Mouse (Mus musculus): ENCODE results near the gene Ddn. TPM values are rescaled to one million over a fixed set of nuclear protein-coding genes. Genes with fewer than 3 reads are reported as not detected.

Gene Ddn
- 0.32 and 0.66 TPM in 2 replicates for polyA plus RNA-seq (2012; ENCODE audit: low replicate concordance)

DNA sequence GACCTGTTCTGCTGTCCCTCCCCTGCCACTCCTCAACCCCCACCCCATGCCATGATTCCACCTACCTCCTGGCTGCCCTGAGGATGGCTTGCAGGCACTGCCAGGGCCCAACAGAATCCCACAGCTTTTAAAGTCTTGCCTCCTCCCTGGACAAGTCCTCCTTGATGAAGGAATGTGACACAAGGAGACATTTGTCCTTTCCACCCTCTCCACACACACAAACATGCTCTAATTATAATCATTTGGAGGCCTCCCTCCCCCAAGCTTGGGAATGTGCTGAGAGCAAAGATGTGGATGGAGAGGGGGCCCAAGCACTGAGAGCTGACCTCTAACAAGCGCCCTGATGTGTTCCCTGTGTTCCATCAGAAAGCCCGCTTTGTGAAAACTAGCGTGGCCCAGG lies at the start of gene Ddn:
Gene Ddn (minus strand): TSS at position 101 of the 400 bp plus-strand sequence.

DNA sequence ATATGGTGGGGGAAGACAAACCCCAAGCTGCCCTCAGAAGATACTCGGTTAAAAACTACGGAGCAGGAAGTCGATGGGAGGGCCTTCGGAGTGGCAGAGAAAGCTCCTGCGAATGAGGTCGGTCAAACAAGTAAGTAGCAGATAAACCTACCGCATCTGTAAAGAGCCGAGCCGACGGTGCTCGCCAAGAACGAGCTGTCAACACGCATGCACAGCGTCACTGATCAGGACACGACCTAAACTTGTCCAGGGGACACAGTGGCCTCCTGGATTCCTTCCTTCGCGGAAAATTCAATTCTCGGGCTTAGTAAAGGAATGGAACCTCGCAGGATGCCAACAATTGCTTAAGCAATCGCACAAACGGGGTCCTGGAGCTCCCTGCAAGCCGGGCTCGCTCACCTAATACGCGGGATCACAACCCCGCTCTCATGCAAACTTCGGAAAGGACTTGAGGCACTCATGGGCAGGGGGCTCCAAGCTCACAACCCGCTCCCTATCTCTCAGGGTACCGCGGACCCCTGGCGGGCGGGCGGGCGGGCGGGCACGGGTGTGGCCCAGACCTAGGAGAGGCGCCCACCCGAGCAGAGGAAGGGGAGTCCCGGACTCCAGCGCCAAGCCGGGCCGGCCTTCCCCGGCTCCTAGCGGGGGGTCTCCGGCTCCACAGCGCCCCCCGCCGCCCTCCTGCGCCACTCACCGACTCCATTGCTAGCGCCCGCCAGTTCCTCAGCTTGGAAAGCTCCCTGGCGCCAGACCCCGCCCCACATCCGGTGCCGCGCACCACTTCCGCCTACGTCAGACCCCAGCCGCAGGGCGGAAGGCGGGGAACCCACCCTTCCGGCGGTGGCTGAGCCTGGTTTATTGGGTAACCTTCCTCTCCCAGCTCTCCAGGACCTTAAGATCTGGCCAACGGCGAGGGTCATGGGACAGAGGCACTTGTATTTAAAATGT lies 21.7 kb upstream of the Ddn start, which contains the start of gene Prkag1:
Gene Prkag1 (minus strand): TSS at position 786 of the 948 bp plus-strand sequence.

GRCm38 (mm10) chr15:98789661-98790535 lies 19.4 kb downstream of the Ddn start, which contains the start of gene Wnt1:
Gene Wnt1 (plus strand): TSS chr15:98789857.

GRCm38 (mm10) chr15:98777762-98778161 lies 31.5 kb downstream of the Ddn start, which contains the start of gene Wnt10b:
Gene Wnt10b (minus strand): TSS chr15:98778150.

GRCm38 (mm10) chr15:98762670-98763529 lies 46.4 kb downstream of the Ddn start, which contains the start of gene Arf3:
Gene Arf3 (minus strand): TSS chr15:98763214.

Other genes starting within 250 kb of the Ddn start
- 3.5 and 6.5 TPM in 2 replicates for gene Ccnt1, start 238.6 kb downstream of the Ddn start, polyA plus RNA-seq (2012; ENCODE audit: low replicate concordance)
- not detected in 2 replicates for gene 4930415O20Rik, start 238.5 kb downstream of the Ddn start, polyA plus RNA-seq (2012; ENCODE audit: low replicate concordance)
- 28.3 and 35.6 TPM in 2 replicates for gene Adcy6, start 199.4 kb downstream of the Ddn start, polyA plus RNA-seq (2012; ENCODE audit: low replicate concordance)
- gene Cacnb3, start 178.7 kb downstream of the Ddn start, polyA plus RNA-seq (2012; ENCODE audit: low replicate concordance), result 2.2 and 5.7 TPM in 2 replicates
- gene Ddx23, start 146.6 kb downstream of the Ddn start, polyA plus RNA-seq (2012; ENCODE audit: low replicate concordance), result 83.8 and 103 TPM in 2 replicates
- 0.23 and 0.60 TPM in 2 replicates for gene Rnd1, start 132.0 kb downstream of the Ddn start, polyA plus RNA-seq (2012; ENCODE audit: low replicate concordance)
- not detected in 2 replicates for gene Ccdc65, start 101.3 kb downstream of the Ddn start, polyA plus RNA-seq (2012; ENCODE audit: low replicate concordance)
- gene Fkbp11, start 81.3 kb downstream of the Ddn start, polyA plus RNA-seq (2012; ENCODE audit: low replicate concordance), result 2.6 and 5.6 TPM in 2 replicates
- gene Arf3, start 46.3 kb downstream of the Ddn start, polyA plus RNA-seq (2012; ENCODE audit: low replicate concordance), result 11.6 and 18.3 TPM in 2 replicates
- gene Wnt10b, start 31.3 kb downstream of the Ddn start, polyA plus RNA-seq (2012; ENCODE audit: low replicate concordance), result 0.13 TPM in 1 of 2 replicates, not detected in the other
- 0.28 TPM in 1 of 2 replicates, not detected in the other for gene Wnt1, start 19.6 kb downstream of the Ddn start, polyA plus RNA-seq (2012; ENCODE audit: low replicate concordance)
- 245 and 251 TPM in 2 replicates for gene Prkag1, start 22.0 kb upstream of the Ddn start, polyA plus RNA-seq (2012; ENCODE audit: low replicate concordance)
- gene Kmt2d, start 61.7 kb upstream of the Ddn start, polyA plus RNA-seq (2012; ENCODE audit: low replicate concordance), result 81.7 and 92.9 TPM in 2 replicates
- gene Rhebl1, start 85.0 kb upstream of the Ddn start, polyA plus RNA-seq (2012; ENCODE audit: low replicate concordance), result 0.84 and 3.0 TPM in 2 replicates
- 0.13 TPM in 1 of 2 replicates, not detected in the other for gene Dhh, start 89.0 kb upstream of the Ddn start, polyA plus RNA-seq (2012; ENCODE audit: low replicate concordance)
- gene Lmbr1l, start 108.7 kb upstream of the Ddn start, polyA plus RNA-seq (2012; ENCODE audit: low replicate concordance), result 15.3 and 15.8 TPM in 2 replicates
- gene Tuba1b, start 125.1 kb upstream of the Ddn start, polyA plus RNA-seq (2012; ENCODE audit: low replicate concordance), result 329 and 729 TPM in 2 replicates
- gene Gm49450, start 144.1 kb upstream of the Ddn start, polyA plus RNA-seq (2012; ENCODE audit: low replicate concordance), result 8.6 and 196 TPM in 2 replicates
- 4.0 and 6.3 TPM in 2 replicates for gene Tuba1a, start 144.2 kb upstream of the Ddn start, polyA plus RNA-seq (2012; ENCODE audit: low replicate concordance)
- gene Tuba1c, start 220.4 kb upstream of the Ddn start, polyA plus RNA-seq (2012; ENCODE audit: low replicate concordance), result 21.6 and 198 TPM in 2 replicates
- gene Prph, start 245.7 kb upstream of the Ddn start, polyA plus RNA-seq (2012; ENCODE audit: low replicate concordance), result not detected in 2 replicates

Data from leukemia stem cell, adult 10-12 weeks (primary cell).